Mouse (Mus musculus): Measurements from ENCODE around the gene Gng10. TPM values are rescaled to one million over a fixed set of nuclear protein-coding genes. Genes with fewer than 3 reads are reported as not detected.

The Gng10 gene
- polyA plus RNA-seq (2014; fragmentation: Nextera tagmentation; extraction: Ambion mirVana) = 89.6 and 89.7 TPM in 2 replicates

GRCm38 (mm10) chr4:59034918-59035785, at the start of gene Gng10:
TSS of gene Gng10 (plus strand) at chr4:59035088.
- Histone ChIP-seq H3K9ac (ENCODE audit: low read length) (peak within 1 kb of the TSS; percentile 83), H3K4me3 (ENCODE audit: low read depth, low read length) (peak within 1 kb of the TSS; percentile 58), H3K27ac (ENCODE audit: low read depth, low read length) (peak within 1 kb of the TSS; percentile 51), H3K4me1 (ENCODE audit: control insufficient read depth, insufficient read depth, low read length) (no peaks in the 10 kb centered on the region), H3K36me3 (ENCODE audit: control insufficient read depth, insufficient read depth, low read length) (no peaks in the 10 kb centered on the region), H3K27me3 (ENCODE audit: control insufficient read depth, insufficient read depth, low read length) (no peaks in the 10 kb centered on the region), H3K9me3 (ENCODE audit: control insufficient read depth, low read length) (no peaks in the 10 kb centered on the region), H3K4me2 (ENCODE audit: low read depth) (peak within 1 kb of the TSS; percentile 70)
- peak; percentile 73 for DNase-seq (ENCODE audit: low spot score)
- WGBS = 11% methylated on average over 64 of the region's 76 CpGs
- ATAC-seq (ENCODE audit: insufficient read depth, low FRiP score, low TSS enrichment) = peak; percentile 82

GRCm38 (mm10) chr4:58985157-58985648, 49.7 kb upstream of the Gng10 start:
- Histone ChIP-seq H3K9me3 (ENCODE audit: control insufficient read depth, low read length) (no peaks in the 10 kb centered on the region), H3K4me2 (ENCODE audit: low read depth) (no peak overlapping the region), H3K27me3 (ENCODE audit: control insufficient read depth, insufficient read depth, low read length) (no peaks in the 10 kb centered on the region), H3K4me3 (ENCODE audit: low read depth, low read length) (no peak overlapping the region), H3K9ac (ENCODE audit: low read length) (no peak overlapping the region), H3K27ac (ENCODE audit: low read depth, low read length) (no peak overlapping the region), H3K4me1 (ENCODE audit: control insufficient read depth, insufficient read depth, low read length) (peaks cover 3% of the 10 kb centered on the region; the same call in 1 of the 2 replicates), H3K36me3 (ENCODE audit: control insufficient read depth, insufficient read depth, low read length) (no peaks in the 10 kb centered on the region)
- DNase-seq (ENCODE audit: low spot score) = peak; percentile 78
- ATAC-seq (ENCODE audit: insufficient read depth, low FRiP score, low TSS enrichment) = peak; percentile 67; the same call in 1 of the 2 replicates
- WGBS = 26% methylated on average over 7 of the region's 7 CpGs

- Histone ChIP-seq H3K27me3 (ENCODE audit: control insufficient read depth, insufficient read depth, low read length) (no peaks in the 10 kb centered on the region), H3K4me3 (ENCODE audit: low read depth, low read length) (peak within 1 kb of the TSS; percentile 47), H3K4me2 (ENCODE audit: low read depth) (peak within 1 kb of the TSS; percentile 87), H3K9me3 (ENCODE audit: control insufficient read depth, low read length) (no peaks in the 10 kb centered on the region), H3K27ac (ENCODE audit: low read depth, low read length) (no peak within 1 kb of the TSS), H3K9ac (ENCODE audit: low read length) (peak within 1 kb of the TSS; percentile 61), H3K36me3 (ENCODE audit: control insufficient read depth, insufficient read depth, low read length) (no peaks in the 10 kb centered on the region), H3K4me1 (ENCODE audit: control insufficient read depth, insufficient read depth, low read length) (peaks cover 3% of the 10 kb centered on the region; the same call in 1 of the 2 replicates)
- DNase-seq (ENCODE audit: low spot score) (peak; percentile 82), ATAC-seq (ENCODE audit: insufficient read depth, low FRiP score, low TSS enrichment) (peak; percentile 72)
- 2% methylated on average over 28 of the region's 28 CpGs for WGBS
Measured at GRCm38 (mm10) chr4:58986540-58987190, 48.2 kb upstream of the Gng10 start, which contains the start of gene Ptgr1. TSS of gene Ptgr1 (minus strand) at chr4:58987119.

GRCm38 (mm10) chr4:58989303-58989898, 45.5 kb upstream of the Gng10 start:
- no peak for DNase-seq (ENCODE audit: low spot score)
- Histone ChIP-seq H3K4me1 (ENCODE audit: control insufficient read depth, insufficient read depth, low read length) (peaks cover 3% of the 10 kb centered on the region; the same call in 1 of the 2 replicates), H3K27ac (ENCODE audit: low read depth, low read length) (no peak overlapping the region), H3K4me3 (ENCODE audit: low read depth, low read length) (no peak overlapping the region), H3K27me3 (ENCODE audit: control insufficient read depth, insufficient read depth, low read length) (no peaks in the 10 kb centered on the region), H3K9ac (ENCODE audit: low read length) (no peak overlapping the region), H3K9me3 (ENCODE audit: control insufficient read depth, low read length) (no peaks in the 10 kb centered on the region), H3K36me3 (ENCODE audit: control insufficient read depth, insufficient read depth, low read length) (no peaks in the 10 kb centered on the region), H3K4me2 (ENCODE audit: low read depth) (no peak overlapping the region)
- WGBS = 85% methylated on average over 7 of the region's 7 CpGs
- no peak for ATAC-seq (ENCODE audit: insufficient read depth, low FRiP score, low TSS enrichment)

- Histone ChIP-seq H3K36me3 (ENCODE audit: control insufficient read depth, insufficient read depth, low read length) (no peaks in the 10 kb centered on the region), H3K4me2 (ENCODE audit: low read depth) (no peak overlapping the region), H3K27ac (ENCODE audit: low read depth, low read length) (no peak overlapping the region), H3K4me1 (ENCODE audit: control insufficient read depth, insufficient read depth, low read length) (peaks cover 3% of the 10 kb centered on the region; the same call in 1 of the 2 replicates), H3K9me3 (ENCODE audit: control insufficient read depth, low read length) (no peaks in the 10 kb centered on the region), H3K9ac (ENCODE audit: low read length) (no peak overlapping the region), H3K27me3 (ENCODE audit: control insufficient read depth, insufficient read depth, low read length) (no peaks in the 10 kb centered on the region), H3K4me3 (ENCODE audit: low read depth, low read length) (no peak overlapping the region)
- DNase-seq (ENCODE audit: low spot score) (no peak), ATAC-seq (ENCODE audit: insufficient read depth, low FRiP score, low TSS enrichment) (no peak)
- WGBS = 91% methylated on average over 17 of the region's 17 CpGs
Measured at GRCm38 (mm10) chr4:58990609-58991434, 44.1 kb upstream of the Gng10 start.

- no peaks in the 10 kb centered on the region for H3K36me3 ChIP-seq (ENCODE audit: control insufficient read depth, insufficient read depth, low read length)
- DNase-seq (ENCODE audit: low spot score) (no peak), ATAC-seq (ENCODE audit: insufficient read depth, low FRiP score, low TSS enrichment) (no peak)
- H3K4me1 ChIP-seq (ENCODE audit: control insufficient read depth, insufficient read depth, low read length) = peaks cover under 1% of the 10 kb centered on the region; the same call in 1 of the 2 replicates
- no peaks in the 10 kb centered on the region for H3K27me3 ChIP-seq (ENCODE audit: control insufficient read depth, insufficient read depth, low read length)
- no peak overlapping the region for H3K4me2 ChIP-seq (ENCODE audit: low read depth)
- 77% methylated on average over 5 of the region's 5 CpGs for WGBS
- H3K27ac ChIP-seq (ENCODE audit: low read depth, low read length) = no peak overlapping the region
- no peak overlapping the region for H3K9ac ChIP-seq (ENCODE audit: low read length)
- no peak overlapping the region for H3K4me3 ChIP-seq (ENCODE audit: low read depth, low read length)
- no peaks in the 10 kb centered on the region for H3K9me3 ChIP-seq (ENCODE audit: control insufficient read depth, low read length)
Measured at GRCm38 (mm10) chr4:58992195-58992594, 42.7 kb upstream of the Gng10 start.

GRCm38 (mm10) chr4:58994762-58995161, 40.1 kb upstream of the Gng10 start, which contains the start of gene Dnajc25:
TSS of gene Dnajc25 (plus strand) at chr4:58995062.
- Histone ChIP-seq H3K9ac (ENCODE audit: low read length) (no peak within 1 kb of the TSS), H3K4me3 (ENCODE audit: low read depth, low read length) (no peak within 1 kb of the TSS)

GRCm38 (mm10) chr4:58995251-58995693, 39.6 kb upstream of the Gng10 start:
- 77% methylated on average over 8 of the region's 8 CpGs for WGBS
- no peaks in the 10 kb centered on the region for H3K4me1 ChIP-seq (ENCODE audit: control insufficient read depth, insufficient read depth, low read length)
- H3K36me3 ChIP-seq (ENCODE audit: control insufficient read depth, insufficient read depth, low read length) = no peaks in the 10 kb centered on the region
- DNase-seq (ENCODE audit: low spot score) (no peak), ATAC-seq (ENCODE audit: insufficient read depth, low FRiP score, low TSS enrichment) (no peak)
- H3K27me3 ChIP-seq (ENCODE audit: control insufficient read depth, insufficient read depth, low read length) = no peaks in the 10 kb centered on the region
- no peak overlapping the region for H3K27ac ChIP-seq (ENCODE audit: low read depth, low read length)
- H3K9me3 ChIP-seq (ENCODE audit: control insufficient read depth, low read length) = no peaks in the 10 kb centered on the region
- no peak overlapping the region for H3K9ac ChIP-seq (ENCODE audit: low read length)
- H3K4me2 ChIP-seq (ENCODE audit: low read depth) = no peak overlapping the region
- H3K4me3 ChIP-seq (ENCODE audit: low read depth, low read length) = no peak overlapping the region

More at GRCm38 (mm10) chr4:58994762-58995161, 40.1 kb upstream of the Gng10 start, which contains the start of gene Dnajc25:
- Histone ChIP-seq H3K4me2 (ENCODE audit: low read depth) (no peak within 1 kb of the TSS), H3K9me3 (ENCODE audit: control insufficient read depth, low read length) (no peaks in the 10 kb centered on the region), H3K36me3 (ENCODE audit: control insufficient read depth, insufficient read depth, low read length) (no peaks in the 10 kb centered on the region), H3K27me3 (ENCODE audit: control insufficient read depth, insufficient read depth, low read length) (no peaks in the 10 kb centered on the region), H3K27ac (ENCODE audit: low read depth, low read length) (no peak within 1 kb of the TSS), H3K4me1 (ENCODE audit: control insufficient read depth, insufficient read depth, low read length) (no peaks in the 10 kb centered on the region)
- DNase-seq (ENCODE audit: low spot score) = no peak
- 94% methylated on average over 4 of the region's 4 CpGs for WGBS
- no peak for ATAC-seq (ENCODE audit: insufficient read depth, low FRiP score, low TSS enrichment)

Measured in neural tube, embryonic 11.5 days (tissue).